Mouse (Mus musculus): ENCODE results near the gene Kcnc1. TPM values are rescaled to one million over a fixed set of nuclear protein-coding genes. Genes with fewer than 3 reads are reported as not detected.

Kcnc1 gene
- total RNA-seq, 2 experiments from 2014 or later: 38.9 to 66.6 TPM

- no peak for TF ChIP-seq CTCF (IDR thresholded peaks at IDR 0.05)
- H3K4me3 ChIP-seq: no peak overlapping the region
- intact Hi-C loops (cut with DNase I): no loop called here
- no peak overlapping the region for H3K27ac ChIP-seq
- DNase-seq: no peak
Observed at GRCm38 (mm10) chr7:46469542-46469941, 73.2 kb downstream of the Kcnc1 start.

GRCm38 (mm10) chr7:46471054-46471737 is 74.9 kb downstream of the Kcnc1 start:
- Histone ChIP-seq H3K27ac (no peak overlapping the region), H3K4me3 (no peak overlapping the region)
- intact Hi-C loops (cut with DNase I): no loop called here
- DNase-seq: no peak
- no peak for TF ChIP-seq CTCF (IDR thresholded peaks at IDR 0.05)

- H3K4me3 ChIP-seq: no peak overlapping the region
- no peak for DNase-seq
- no peak for TF ChIP-seq CTCF (IDR thresholded peaks at IDR 0.05)
- H3K27ac ChIP-seq: no peak overlapping the region
- intact Hi-C loops (cut with DNase I): no loop called here
Observed at GRCm38 (mm10) chr7:46473141-46473540, 76.8 kb downstream of the Kcnc1 start.

- Histone ChIP-seq H3K27ac (no peak overlapping the region), H3K4me3 (no peak overlapping the region)
- no peak for DNase-seq
- intact Hi-C loops (cut with DNase I): no loop called here
- no peak for TF ChIP-seq CTCF (IDR thresholded peaks at IDR 0.05)
Observed at GRCm38 (mm10) chr7:46475464-46475863, 79.2 kb downstream of the Kcnc1 start.

- Histone ChIP-seq H3K4me3 (no peak overlapping the region), H3K27ac (no peak overlapping the region)
- intact Hi-C loops (cut with DNase I): no loop called here
- TF ChIP-seq CTCF (IDR thresholded peaks at IDR 0.05): no peak
- DNase-seq: no peak
Observed at GRCm38 (mm10) chr7:46477456-46477855, 81.2 kb downstream of the Kcnc1 start.

GRCm38 (mm10) chr7:46479793-46480192 is 83.5 kb downstream of the Kcnc1 start:
- intact Hi-C loops (cut with DNase I): loop anchor here (5.0 kb wide), 1 partner anchor 82 kb away; the partner anchor contains the start of gene Kcnc1

GRCm38 (mm10) chr7:46482099-46482531 is 85.8 kb downstream of the Kcnc1 start:
- TF ChIP-seq CTCF (IDR thresholded peaks at IDR 0.05): no peak
- DNase-seq: peak; percentile 79
- no peak overlapping the region for H3K4me3 ChIP-seq
- peak overlapping the region; percentile 84 for H3K27ac ChIP-seq
- intact Hi-C loops (cut with DNase I): loop anchor here (5.0 kb wide), 1 partner anchor 85 kb away; the partner anchor contains the start of gene Kcnc1

More at GRCm38 (mm10) chr7:46479793-46480192, 83.5 kb downstream of the Kcnc1 start:
- DNase-seq: no peak
- H3K4me3 ChIP-seq: no peak overlapping the region
- no peak overlapping the region for H3K27ac ChIP-seq
- TF ChIP-seq CTCF (IDR thresholded peaks at IDR 0.05): no peak

GRCm38 (mm10) chr7:46483050-46483449 is 86.8 kb downstream of the Kcnc1 start:
- peak overlapping the region; percentile 84 for H3K27ac ChIP-seq
- intact Hi-C loops (cut with DNase I): loop anchor here (5.0 kb wide), 1 partner anchor 86 kb away; the partner anchor contains the start of gene Kcnc1

GRCm38 (mm10) chr7:46484223-46484622 is 87.9 kb downstream of the Kcnc1 start:
- no peak for TF ChIP-seq CTCF (IDR thresholded peaks at IDR 0.05)
- no peak for DNase-seq
- intact Hi-C loops (cut with DNase I): loop anchor here (5.0 kb wide), 1 partner anchor 87 kb away; the partner anchor contains the start of gene Kcnc1
- no peak overlapping the region for H3K27ac ChIP-seq
- no peak overlapping the region for H3K4me3 ChIP-seq

More at GRCm38 (mm10) chr7:46483050-46483449, 86.8 kb downstream of the Kcnc1 start:
- no peak overlapping the region for H3K4me3 ChIP-seq
- TF ChIP-seq CTCF (IDR thresholded peaks at IDR 0.05): no peak
- peak; percentile 62 for DNase-seq

GRCm38 (mm10) chr7:46486761-46487160 is 90.5 kb downstream of the Kcnc1 start:
- DNase-seq: no peak
- intact Hi-C loops (cut with DNase I): no loop called here
- no peak overlapping the region for H3K4me3 ChIP-seq
- no peak for TF ChIP-seq CTCF (IDR thresholded peaks at IDR 0.05)
- no peak overlapping the region for H3K27ac ChIP-seq

- intact Hi-C loops (cut with DNase I): no loop called here
- H3K4me3 ChIP-seq: no peak overlapping the region
- TF ChIP-seq CTCF (IDR thresholded peaks at IDR 0.05): no peak
- DNase-seq: no peak
- no peak overlapping the region for H3K27ac ChIP-seq
Observed at GRCm38 (mm10) chr7:46487354-46487753, 91.1 kb downstream of the Kcnc1 start.

Other genes with a start within 250 kb of the Kcnc1 start
- gene Abcc8, start 216.5 kb upstream of the Kcnc1 start, total RNA-seq (2021): 1 to 10 TPM; 2.4 to 4.2 TPM
- gene Ush1c, start 158.0 kb upstream of the Kcnc1 start, total RNA-seq (2021): 1 to 10 TPM; 6.2 to 9.7 TPM
- gene Otog, start 155.5 kb upstream of the Kcnc1 start, total RNA-seq (2021): 1 to 10 TPM in 1 of 2 experiments, under 1 TPM in 1; 0.33 to 1.2 TPM
- 10 to 100 TPM; 17.3 to 21.3 TPM for gene Myod1, start 20.0 kb upstream of the Kcnc1 start, total RNA-seq (2021)
- 1 to 10 TPM; 2.1 to 3.5 TPM for gene Sergef, start 243.3 kb downstream of the Kcnc1 start, total RNA-seq (2021)